Mouse (Mus musculus) E14TG2a.4 (cell line): ENCODE measurements around the gene Sdk2.

Experiments used
- H3K27me3 ChIP-seq: 2 replicates; pipeline ENCODE4 v1.6.1; 2014; ENCODE audit warnings: low read length, control low read depth; ENCODE audit not compliant: insufficient read depth
- H3K36me3 ChIP-seq: 2 replicates; pipeline ENCODE4 v1.6.1; 2014; ENCODE audit warnings: low read length, control low read depth; ENCODE audit not compliant: insufficient read depth
- H3K4me1 ChIP-seq: replicated peaks from 2 replicates; pipeline ENCODE4 v1.6.1; 2014; ENCODE audit warnings: low read depth, low read length, control low read depth
- H3K4me3 ChIP-seq: replicated peaks from 2 replicates; pipeline ENCODE4 v1.5.1; 2014; ENCODE audit warnings: mild to moderate bottlenecking, low read length
- H3K9me3 ChIP-seq: 2 replicates; pipeline ENCODE4 v1.6.1; 2014; ENCODE audit warnings: low read length, control low read depth
- CTCF ChIP-seq: conservative IDR thresholded peaks from 2 replicates; pipeline ENCODE4 v1.5.1; 2014; ENCODE audit warnings: low read length
- NANOG ChIP-seq: IDR thresholded peaks from 2 replicates; pipeline ENCODE4 v1.6.1; 2014; ENCODE audit warnings: borderline replicate concordance, low read length, mixed read lengths
- POU5F1 ChIP-seq: IDR thresholded peaks from 2 replicates; pipeline ENCODE4 v1.6.1; 2014; ENCODE audit warnings: low read length, borderline replicate concordance

Sdk2 gene

DNA sequence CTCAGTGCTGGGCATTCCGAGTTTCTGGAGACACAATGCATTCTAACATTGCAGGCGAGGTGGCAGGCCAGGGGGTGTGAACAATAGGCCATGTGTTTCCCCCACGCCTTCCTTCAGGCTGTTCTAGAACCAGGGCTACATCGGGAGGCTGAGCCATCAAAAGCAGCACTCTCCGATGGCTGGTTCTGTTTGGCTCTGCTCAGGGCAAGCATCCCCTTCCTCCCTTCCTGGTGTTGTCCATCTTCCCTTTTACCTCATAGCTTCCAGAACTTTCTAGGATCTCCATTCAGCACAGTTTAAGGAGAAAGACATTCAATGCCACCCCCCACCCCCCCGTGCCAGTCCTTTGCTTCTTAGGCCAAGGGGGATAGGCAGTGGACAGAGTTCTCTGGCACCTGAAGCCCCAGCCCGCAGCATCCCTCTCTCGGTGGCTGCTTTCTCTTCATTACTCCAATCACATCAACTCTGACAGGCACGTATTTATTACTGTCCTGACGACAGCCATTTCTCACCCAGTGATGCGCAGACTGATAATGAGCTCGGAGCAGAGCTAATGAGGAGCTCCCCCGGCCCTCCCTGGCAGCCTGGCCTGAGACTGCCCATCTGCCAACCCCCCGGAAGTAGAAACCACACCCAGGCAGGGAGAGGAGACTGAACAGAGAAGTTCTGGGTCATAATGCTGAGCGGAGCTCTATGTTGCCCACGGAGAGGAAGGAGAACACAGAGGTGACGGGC is 12.1 kb downstream of the Sdk2 start:
- Histone ChIP-seq H3K36me3 (no peaks in the 10 kb centered on the region), H3K4me3 (no peak overlapping the region), H3K27me3 (peaks cover 31% of the 10 kb centered on the region), H3K4me1 (0 out of 2 replicates have a peak, but pooled peaks cover 2% of the 10 kb centered on the region), H3K9me3 (no peaks in the 10 kb centered on the region)
- no peak for TF ChIP-seq POU5F1
- no peak for TF ChIP-seq NANOG
- TF ChIP-seq CTCF = no peak

DNA sequence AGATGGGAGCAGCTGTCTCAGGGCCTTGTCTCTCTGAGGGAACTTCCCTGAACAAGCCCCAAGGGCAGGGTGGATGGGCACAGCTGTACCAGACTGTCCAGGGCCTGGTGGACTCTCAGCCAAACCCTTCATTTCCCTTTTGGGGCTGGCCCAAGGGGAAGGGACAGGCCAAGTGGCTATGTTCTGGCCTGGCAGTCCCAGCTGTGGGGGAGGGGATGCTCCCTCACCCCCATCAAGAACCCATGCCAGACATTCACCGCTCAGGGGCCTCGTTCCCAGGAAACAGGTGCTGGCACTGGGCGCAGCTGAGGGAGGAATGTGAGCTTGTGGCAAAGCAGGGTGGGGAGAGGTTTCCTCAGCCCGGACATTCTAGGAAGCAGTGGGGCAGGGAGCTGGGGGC is 15.5 kb downstream of the Sdk2 start:
- TF ChIP-seq CTCF (no peak), POU5F1 (no peak), NANOG (no peak)
- Histone ChIP-seq H3K36me3 (no peaks in the 10 kb centered on the region), H3K4me3 (no peak overlapping the region), H3K4me1 (peaks cover 14% of the 10 kb centered on the region), H3K9me3 (no peaks in the 10 kb centered on the region), H3K27me3 (peaks cover 30% of the 10 kb centered on the region)

DNA sequence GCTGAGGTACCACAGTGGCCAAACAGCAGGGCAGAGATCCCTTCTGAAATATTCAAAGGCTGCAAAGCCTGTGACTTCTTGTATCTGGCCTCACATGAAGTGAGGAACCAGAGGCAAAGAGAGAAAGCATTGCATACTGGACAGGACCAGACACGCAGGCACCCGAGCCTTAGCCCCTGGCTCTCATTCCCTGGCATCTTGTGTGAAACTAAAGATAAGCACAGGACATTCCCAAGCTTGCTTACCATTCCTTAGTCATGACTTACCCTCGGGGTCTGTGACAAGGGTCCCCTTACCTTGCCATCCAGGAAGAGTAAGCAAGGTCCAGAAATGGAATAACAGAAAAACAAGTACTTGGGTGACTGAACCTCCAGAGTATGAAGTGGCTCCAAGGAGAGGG is 16.3 kb downstream of the Sdk2 start:
- Histone ChIP-seq H3K4me3 (no peak overlapping the region), H3K4me1 (peaks cover 14% of the 10 kb centered on the region), H3K9me3 (no peaks in the 10 kb centered on the region), H3K27me3 (peaks cover 30% of the 10 kb centered on the region), H3K36me3 (no peaks in the 10 kb centered on the region)
- TF ChIP-seq POU5F1 = no peak
- no peak for TF ChIP-seq NANOG
- TF ChIP-seq CTCF = no peak

DNA sequence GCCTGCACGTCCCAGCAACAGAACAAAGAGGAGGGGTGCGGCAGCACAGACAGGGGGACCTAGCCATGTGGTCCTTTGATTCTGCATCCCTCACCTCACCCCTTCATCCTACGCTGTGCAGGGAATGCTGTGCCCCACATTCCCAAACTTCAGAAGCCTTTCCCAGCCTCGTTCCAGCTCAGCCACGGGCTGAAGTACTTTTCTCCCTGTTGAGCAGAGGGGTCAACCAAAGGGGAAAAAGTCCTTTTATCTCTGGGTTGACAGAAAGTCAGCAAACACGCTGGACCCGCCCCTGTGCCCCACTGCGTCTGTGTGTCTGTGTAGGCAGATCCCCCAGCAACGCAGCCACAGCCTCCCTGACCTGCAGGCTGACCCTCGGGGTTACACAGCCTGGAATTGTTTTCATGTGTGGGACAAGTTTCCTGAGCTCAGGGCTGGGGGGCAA is 18.9 kb downstream of the Sdk2 start:
- Histone ChIP-seq H3K36me3 (no peaks in the 10 kb centered on the region), H3K27me3 (peaks cover 37% of the 10 kb centered on the region), H3K4me1 (peaks cover 14% of the 10 kb centered on the region), H3K4me3 (0 out of 2 replicates have a peak overlapping the region, but pooled peaks have one; percentile 7), H3K9me3 (no peaks in the 10 kb centered on the region)
- TF ChIP-seq POU5F1 (no peak), CTCF (no peak), NANOG (no peak)

DNA sequence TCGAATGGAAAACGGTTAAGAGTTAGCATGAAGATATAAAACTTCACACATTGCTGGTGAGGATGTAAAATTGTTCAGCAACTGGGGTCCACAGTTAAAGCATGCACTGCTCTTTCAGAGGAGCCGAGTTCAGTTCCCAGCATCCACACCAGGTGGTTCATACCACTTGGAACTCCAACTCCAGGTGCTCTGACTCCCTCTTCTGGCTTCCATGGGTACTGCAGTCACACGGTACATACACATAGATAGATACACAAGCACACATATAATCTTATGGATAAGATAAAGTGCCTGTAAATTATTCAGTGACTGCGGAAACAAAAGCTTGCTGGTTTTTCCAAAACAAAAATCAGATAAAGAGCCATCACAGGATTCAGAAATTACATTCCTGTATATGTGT is 19.9 kb downstream of the Sdk2 start:
- Histone ChIP-seq H3K27me3 (peaks cover 39% of the 10 kb centered on the region), H3K36me3 (no peaks in the 10 kb centered on the region)

DNA sequence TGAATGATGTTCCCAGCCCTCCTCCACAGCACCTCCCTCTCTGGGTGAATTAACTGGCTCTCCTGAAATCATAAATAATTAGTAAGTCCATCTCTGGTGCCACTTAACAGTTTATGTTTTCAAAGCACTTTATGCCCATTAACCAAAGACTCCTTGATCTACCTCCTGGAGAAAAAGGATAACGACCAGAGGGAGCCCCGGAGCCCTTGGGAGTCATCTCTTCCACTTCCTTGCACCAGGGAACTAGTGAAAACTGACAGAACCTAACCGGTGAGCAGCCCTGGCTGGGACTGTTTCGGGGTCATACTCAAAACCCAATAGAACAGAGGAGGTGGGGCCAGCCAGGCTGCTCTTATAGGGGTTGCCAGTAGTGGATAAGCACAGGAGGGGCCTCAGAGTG is 22.5 kb downstream of the Sdk2 start:
- Histone ChIP-seq H3K9me3 (no peaks in the 10 kb centered on the region), H3K27me3 (peaks cover 33% of the 10 kb centered on the region), H3K4me3 (no peak overlapping the region), H3K4me1 (peaks cover 19% of the 10 kb centered on the region), H3K36me3 (no peaks in the 10 kb centered on the region)
- TF ChIP-seq NANOG = no peak
- TF ChIP-seq CTCF = no peak
- TF ChIP-seq POU5F1 = no peak

More for the DNA sequence above, 19.9 kb downstream of the Sdk2 start:
- H3K4me1 ChIP-seq = peaks cover 14% of the 10 kb centered on the region
- no peaks in the 10 kb centered on the region for H3K9me3 ChIP-seq
- H3K4me3 ChIP-seq = no peak overlapping the region
- no peak for TF ChIP-seq NANOG
- peak; percentile 67 for TF ChIP-seq CTCF

DNA sequence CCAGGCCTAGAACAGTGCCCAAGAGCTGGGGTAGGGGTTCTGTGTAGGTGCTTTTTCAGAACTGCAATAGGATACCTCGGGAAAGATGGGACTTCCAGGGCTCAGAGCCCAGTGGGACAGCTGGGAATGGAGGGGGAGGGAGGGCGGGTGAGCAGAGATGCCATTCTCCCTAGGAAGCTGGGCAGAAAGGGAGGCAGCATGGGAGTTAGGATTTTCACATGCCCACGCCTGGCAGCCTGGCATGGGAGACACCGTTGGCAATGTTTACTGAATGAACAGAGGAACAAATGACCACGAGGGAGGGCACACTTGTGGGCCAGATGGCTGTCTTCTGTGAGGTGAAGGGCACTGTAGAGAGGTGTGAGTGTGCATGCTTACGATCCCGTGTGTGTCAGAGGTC is 23.3 kb downstream of the Sdk2 start:
- no peaks in the 10 kb centered on the region for H3K36me3 ChIP-seq
- TF ChIP-seq NANOG = no peak
- TF ChIP-seq CTCF = no peak
- no peak for TF ChIP-seq POU5F1
- H3K27me3 ChIP-seq = peaks cover 29% of the 10 kb centered on the region
- peaks cover 19% of the 10 kb centered on the region for H3K4me1 ChIP-seq
- no peaks in the 10 kb centered on the region for H3K9me3 ChIP-seq
- H3K4me3 ChIP-seq = no peak overlapping the region

DNA sequence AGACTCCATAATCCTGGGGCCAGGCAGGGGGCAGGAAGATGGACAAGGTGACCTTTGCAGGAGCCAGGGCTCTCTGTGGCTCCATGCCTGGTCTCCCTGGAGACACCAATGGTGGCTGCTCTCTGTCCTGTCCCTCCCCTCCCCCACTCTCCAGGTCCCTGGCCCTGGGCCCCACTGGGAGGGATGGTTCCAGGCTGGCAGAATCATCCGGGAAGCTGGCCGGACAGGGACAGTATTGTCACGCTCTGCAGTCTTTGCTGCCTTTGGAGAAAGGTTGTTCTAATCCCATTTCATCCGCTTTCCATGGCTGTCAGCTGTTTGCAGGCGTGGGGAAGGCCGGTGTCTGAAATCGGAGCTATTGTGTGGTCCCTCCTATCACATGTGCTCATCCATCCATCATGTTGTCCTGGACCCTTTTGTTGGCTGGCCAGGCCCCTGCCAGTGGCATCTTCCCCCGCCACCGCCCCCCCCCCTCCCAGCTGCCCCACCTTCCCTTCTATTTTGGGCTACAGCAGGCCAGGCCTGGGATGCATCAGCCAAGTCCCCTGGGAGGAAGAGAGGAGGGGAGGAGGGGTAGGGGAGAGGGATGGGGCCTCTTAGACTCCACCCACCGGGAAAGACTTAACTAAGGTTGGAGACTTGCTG is 26.3 kb downstream of the Sdk2 start:
- TF ChIP-seq NANOG (no peak), CTCF (no peak)
- Histone ChIP-seq H3K36me3 (no peaks in the 10 kb centered on the region), H3K4me1 (peaks cover 7% of the 10 kb centered on the region), H3K27me3 (peaks cover 42% of the 10 kb centered on the region), H3K4me3 (no peak overlapping the region), H3K9me3 (no peaks in the 10 kb centered on the region)
